Mouse (Mus musculus): ENCODE data around the gene Ffar3.
A peak's percentile ranks its signal among the peaks of the same experiment; 100 is the strongest.

Ffar3 gene

GRCm38 (mm10) chr7:30856078-30856477 lies at the start of gene Ffar3:
Gene Ffar3, minus strand, starts transcription at chr7:30856178.
- no peak for DNase-seq (ENCODE audit: extremely low spot score)

GRCm38 (mm10) chr7:30904042-30904441 lies 48.1 kb upstream of the Ffar3 start:
- no peak for DNase-seq (ENCODE audit: extremely low spot score)

- DNase-seq (ENCODE audit: extremely low spot score) = no peak
These were observed 39.2 kb upstream of the Ffar3 start for GRCm38 (mm10) chr7:30895217-30895616.

- no peak for DNase-seq (ENCODE audit: extremely low spot score)
These were observed 36.5 kb upstream of the Ffar3 start for GRCm38 (mm10) chr7:30892515-30892914.

- DNase-seq (ENCODE audit: extremely low spot score) = no peak
These were observed 35.8 kb upstream of the Ffar3 start for GRCm38 (mm10) chr7:30891746-30892145.

GRCm38 (mm10) chr7:30890681-30891080 lies 34.7 kb upstream of the Ffar3 start:
- no peak for DNase-seq (ENCODE audit: extremely low spot score)

GRCm38 (mm10) chr7:30888786-30889185 lies 32.8 kb upstream of the Ffar3 start:
- DNase-seq (ENCODE audit: extremely low spot score) = no peak

- no peak for DNase-seq (ENCODE audit: extremely low spot score)
These were observed 31.7 kb upstream of the Ffar3 start for GRCm38 (mm10) chr7:30887568-30888188.

- no peak for DNase-seq (ENCODE audit: extremely low spot score)
These were observed 30.9 kb upstream of the Ffar3 start for GRCm38 (mm10) chr7:30886852-30887251.

- DNase-seq (ENCODE audit: extremely low spot score) = no peak
These were observed 28.1 kb upstream of the Ffar3 start for GRCm38 (mm10) chr7:30884047-30884446.

GRCm38 (mm10) chr7:30881367-30881766 lies 25.4 kb upstream of the Ffar3 start:
- DNase-seq (ENCODE audit: extremely low spot score) = no peak

GRCm38 (mm10) chr7:30880176-30880575 lies 24.2 kb upstream of the Ffar3 start, which contains the start of gene Cd22:
Gene Cd22, minus strand, starts transcription at chr7:30880342.
- no peak for DNase-seq (ENCODE audit: extremely low spot score)

GRCm38 (mm10) chr7:30878950-30879349 lies 23.0 kb upstream of the Ffar3 start:
- no peak for DNase-seq (ENCODE audit: extremely low spot score)

GRCm38 (mm10) chr7:30873083-30873482 lies 17.1 kb upstream of the Ffar3 start:
- DNase-seq (ENCODE audit: extremely low spot score) = peak; percentile 60

- no peak for DNase-seq (ENCODE audit: extremely low spot score)
These were observed 7.4 kb upstream of the Ffar3 start for GRCm38 (mm10) chr7:30863386-30863785.

- DNase-seq (ENCODE audit: extremely low spot score) = no peak
These were observed 5.5 kb upstream of the Ffar3 start, which contains the start of gene Ffar1 for GRCm38 (mm10) chr7:30861464-30861863. Gene Ffar1, minus strand, starts transcription at chr7:30861564.

GRCm38 (mm10) chr7:30859635-30860402 lies 3.8 kb upstream of the Ffar3 start:
- peak; percentile 74 for DNase-seq (ENCODE audit: extremely low spot score)

GRCm38 (mm10) chr7:30859290-30859634 lies 3.3 kb upstream of the Ffar3 start:
- DNase-seq (ENCODE audit: extremely low spot score) = peak; percentile 73

GRCm38 (mm10) chr7:30857746-30858145 lies 1.8 kb upstream of the Ffar3 start:
- DNase-seq (ENCODE audit: extremely low spot score) = no peak

- DNase-seq (ENCODE audit: extremely low spot score) = no peak
These were observed 4.6 kb downstream of the Ffar3 start for GRCm38 (mm10) chr7:30851421-30851820.

GRCm38 (mm10) chr7:30847934-30848333 lies 8.0 kb downstream of the Ffar3 start:
- DNase-seq (ENCODE audit: extremely low spot score) = no peak

- no peak for DNase-seq (ENCODE audit: extremely low spot score)
These were observed 8.6 kb downstream of the Ffar3 start for GRCm38 (mm10) chr7:30847386-30847785.

- no peak for DNase-seq (ENCODE audit: extremely low spot score)
These were observed 9.4 kb downstream of the Ffar3 start for GRCm38 (mm10) chr7:30846505-30847053.

Measured in embryo, embryonic 9.5 days (tissue).